Mouse (Mus musculus) yolk sac, embryonic 10.5 days (tissue): ENCODE measurements around the gene Brms1l.
A peak's percentile ranks its signal among the peaks of the same experiment; 100 is the strongest.
"Not testable (repeated sequence)": the region's sequence is repeated elsewhere in the genome, so short reads cannot be mapped to it uniquely, and the experiment has no call there.

Source experiments
- DNase-seq: peaks from one replicate; pipeline ENCODE4 v3.0.0-alpha.2; 2017; ENCODE audit warnings: low spot score

Gene Brms1l

DNA sequence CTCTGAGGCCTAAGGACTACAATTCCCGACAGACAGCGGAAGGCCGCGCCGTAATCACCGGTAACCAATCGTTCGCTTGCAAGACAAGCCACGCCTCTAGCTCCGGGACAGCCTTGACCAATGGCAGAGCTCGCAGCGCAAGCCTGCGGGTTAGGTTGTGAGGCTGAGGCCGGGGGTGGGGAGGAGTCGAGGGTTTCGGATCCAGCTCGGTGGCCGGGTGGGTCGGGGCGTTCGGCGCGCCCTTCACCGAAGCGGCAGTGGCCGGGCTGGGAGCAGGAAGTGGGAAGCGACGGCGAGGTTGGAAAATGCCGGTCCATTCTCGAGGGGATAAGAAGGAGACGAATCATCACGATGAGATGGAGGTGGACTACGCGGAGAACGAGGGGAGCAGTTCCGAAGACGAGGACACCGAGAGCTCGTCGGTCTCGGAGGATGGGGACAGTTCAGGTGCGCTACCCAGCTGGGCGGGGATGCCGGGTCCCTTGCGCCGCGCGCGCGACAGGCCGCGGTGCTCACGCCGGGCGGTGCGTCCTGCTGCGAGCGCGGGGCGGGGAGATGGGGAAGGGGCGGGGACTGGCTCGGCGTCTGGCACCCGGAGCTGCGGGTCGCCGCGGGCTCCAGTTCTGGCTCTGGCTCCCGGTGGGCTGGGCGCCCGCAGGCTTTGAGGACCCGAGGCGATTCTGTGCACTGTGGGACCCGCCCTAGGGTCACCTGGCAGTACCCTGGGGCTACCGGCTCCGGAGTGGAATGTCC, at the start of gene Brms1l:
Gene Brms1l (plus strand): TSS at position 126 of the 753 bp plus-strand sequence.
- DNase-seq, result peak; percentile 98

GRCm38 (mm10) chr12:55794485-55794884, 41.6 kb upstream of the Brms1l start:
- not testable (repeated sequence) for DNase-seq

- no peak for DNase-seq
Observed at GRCm38 (mm10) chr12:55797103-55797502, 39.0 kb upstream of the Brms1l start.

DNA sequence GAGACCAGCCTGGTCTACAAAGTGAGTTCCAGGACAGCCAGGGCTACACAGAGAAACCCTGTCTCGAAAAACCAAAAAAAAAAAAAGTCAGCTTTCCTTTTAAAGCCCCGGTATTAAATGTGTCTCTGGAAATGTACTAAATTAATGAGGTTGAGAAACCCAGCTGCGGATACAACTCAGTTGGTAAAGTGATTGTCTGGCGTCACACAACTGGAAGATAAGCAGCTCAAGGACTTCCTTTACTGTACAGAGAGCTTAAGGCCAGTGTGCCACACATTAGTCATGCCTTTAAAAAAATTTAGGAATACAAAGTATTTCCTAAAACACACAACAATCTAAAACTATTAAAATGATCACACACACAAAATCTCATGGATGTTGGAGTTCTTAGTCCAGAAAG, 37.4 kb upstream of the Brms1l start:
- DNase-seq, result no peak

DNA sequence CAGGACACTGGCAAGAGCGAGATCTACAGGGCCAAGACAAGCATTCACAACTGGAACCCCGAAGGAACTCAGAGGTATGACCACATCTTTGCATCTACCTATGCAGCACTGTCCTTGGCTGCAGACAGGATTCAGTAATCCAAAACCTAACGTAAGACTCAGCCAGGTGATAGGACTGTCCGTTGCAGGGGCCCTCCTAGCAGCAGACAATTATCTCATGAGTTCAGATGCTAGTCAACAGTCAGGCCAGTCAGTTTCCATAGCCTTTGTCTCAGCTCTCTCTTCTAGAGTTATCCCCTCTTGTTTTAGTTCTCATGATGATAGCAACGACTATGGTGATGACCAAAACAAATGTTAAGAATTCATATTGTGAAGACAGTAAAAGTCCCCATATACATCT, 36.0 kb upstream of the Brms1l start:
- DNase-seq, result no peak

DNA sequence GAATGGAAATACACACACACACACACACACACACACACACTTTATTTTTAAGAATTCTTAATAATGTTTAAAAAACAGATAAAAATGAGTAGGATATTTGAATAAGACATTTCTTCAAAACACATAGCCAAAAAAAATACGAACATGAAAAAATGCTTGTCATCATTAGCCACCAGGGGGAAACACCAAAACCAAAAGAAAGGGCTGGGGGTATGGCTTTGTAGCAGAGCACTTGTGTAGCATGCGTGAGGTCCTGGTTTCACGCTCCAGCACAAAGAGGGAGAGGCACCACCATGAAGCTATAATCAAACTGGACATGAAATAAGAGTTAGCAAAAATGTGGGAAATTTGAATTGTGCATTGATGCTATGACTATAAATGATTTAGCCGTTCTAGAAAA, 35.0 kb upstream of the Brms1l start:
- DNase-seq, result no peak

GRCm38 (mm10) chr12:55805035-55805434, 31.1 kb upstream of the Brms1l start:
- no peak for DNase-seq

- DNase-seq, result no peak
Observed at GRCm38 (mm10) chr12:55816488-55816887, 19.6 kb upstream of the Brms1l start.

GRCm38 (mm10) chr12:55820119-55820660, 15.9 kb upstream of the Brms1l start:
- no peak for DNase-seq

- DNase-seq, result peak; percentile 88
Observed at GRCm38 (mm10) chr12:55820661-55821314, 15.3 kb upstream of the Brms1l start, which contains the start of gene Ralgapa1. Gene Ralgapa1 (minus strand): TSS chr12:55821167.

- no peak for DNase-seq
Observed at GRCm38 (mm10) chr12:55824027-55824426, 12.1 kb upstream of the Brms1l start.

- no peak for DNase-seq
Observed at GRCm38 (mm10) chr12:55825537-55825936, 10.6 kb upstream of the Brms1l start.

DNA sequence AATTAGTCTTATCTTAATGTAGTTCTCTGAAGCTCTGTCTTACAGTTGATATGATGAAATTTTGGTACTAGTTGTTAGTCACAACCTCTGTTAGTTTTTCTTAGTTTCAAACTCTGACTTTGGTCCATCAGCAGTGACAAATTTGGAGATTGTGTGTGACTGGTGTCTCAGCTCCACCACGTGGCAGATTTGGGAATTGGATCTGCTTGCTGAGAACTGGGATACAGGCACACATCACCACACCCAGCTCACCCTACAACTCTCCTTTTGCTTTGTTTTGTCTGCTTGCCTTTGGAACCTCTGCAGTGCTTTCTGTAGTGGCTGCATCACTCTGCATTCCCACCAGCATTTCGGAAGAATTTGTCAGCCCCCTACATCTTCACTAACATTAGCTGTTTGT, 5.0 kb upstream of the Brms1l start:
- no peak for DNase-seq

DNA sequence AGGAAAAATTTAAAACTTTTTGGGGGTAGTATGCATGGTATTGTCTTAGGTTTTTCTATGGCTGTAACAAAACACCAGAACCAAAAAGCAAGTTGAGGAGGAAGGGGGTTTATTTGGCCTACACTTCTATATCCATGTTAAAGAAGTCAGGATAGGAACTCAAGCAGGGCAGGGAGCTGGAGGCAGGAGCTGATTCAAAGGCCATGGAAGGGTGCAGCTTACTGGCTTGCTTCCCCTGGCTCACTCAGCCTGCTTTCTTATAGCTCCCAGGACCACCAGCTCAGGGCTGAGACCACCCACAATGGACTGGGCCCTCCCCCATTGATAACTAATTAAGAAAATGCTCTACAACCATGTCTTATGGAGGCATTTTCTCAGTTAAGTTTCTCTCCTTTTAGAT, 3.2 kb upstream of the Brms1l start:
- no peak for DNase-seq

- DNase-seq, result no peak
Observed at GRCm38 (mm10) chr12:55833906-55834625, 2.1 kb upstream of the Brms1l start.

GRCm38 (mm10) chr12:55834891-55835290, 1.2 kb upstream of the Brms1l start:
- DNase-seq, result no peak

DNA sequence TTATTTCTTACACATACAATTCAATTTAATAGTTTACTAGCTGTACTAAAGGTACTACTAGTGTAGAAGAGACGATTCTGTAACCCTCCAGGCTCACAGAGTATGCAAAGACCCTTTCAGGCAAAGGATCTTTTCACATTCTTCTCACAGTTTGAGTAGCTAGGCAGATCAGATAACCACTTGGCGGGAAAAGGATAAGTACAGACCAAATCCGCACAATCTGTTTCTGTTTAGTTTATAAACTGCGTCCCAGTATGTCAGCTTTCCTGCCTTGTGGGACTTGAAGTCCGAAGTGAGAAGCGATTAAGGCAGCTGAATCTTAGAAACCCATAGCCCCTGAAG, 296 bp upstream of the Brms1l start:
- DNase-seq, result no peak

DNA sequence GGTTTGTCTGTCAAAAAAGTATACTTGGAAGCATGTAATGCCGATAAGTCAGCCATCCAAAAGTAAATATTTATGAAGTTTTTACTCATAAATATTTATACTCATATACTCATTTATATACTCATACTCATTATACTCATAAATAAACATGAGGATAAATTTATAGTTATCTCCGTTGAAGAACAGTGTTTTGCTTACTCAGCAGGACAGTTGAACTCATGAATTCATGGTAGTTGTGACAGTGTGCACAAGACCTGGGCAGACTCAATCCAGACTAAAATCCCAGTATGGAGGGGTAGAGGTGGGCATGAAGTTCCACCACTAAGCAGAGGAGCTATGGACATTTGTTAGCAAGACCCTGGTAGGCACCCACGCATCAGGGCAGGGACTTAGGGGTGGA, 1.4 kb downstream of the Brms1l start:
- DNase-seq, result no peak

DNA sequence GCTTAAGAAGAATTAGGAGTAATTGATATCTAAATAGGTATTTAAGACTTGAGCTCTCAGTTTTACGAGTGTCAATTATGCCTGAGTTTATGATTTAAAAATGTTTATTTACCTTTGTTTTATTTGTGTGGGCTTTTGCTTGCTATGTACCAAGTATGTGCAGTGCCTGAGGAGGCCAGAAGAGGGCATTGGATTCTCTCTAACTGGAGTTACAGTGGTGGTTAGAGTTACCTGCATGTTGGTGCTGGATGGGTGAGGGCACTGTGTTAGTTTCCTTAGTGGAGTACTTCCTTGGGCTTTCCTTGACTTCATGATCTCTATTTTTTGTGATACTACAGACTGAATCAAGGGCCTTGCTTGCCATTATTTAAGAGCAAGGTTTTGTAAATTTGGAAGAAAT, 10.6 kb downstream of the Brms1l start:
- no peak for DNase-seq

- DNase-seq, result no peak
Observed at GRCm38 (mm10) chr12:55847851-55848250, 11.7 kb downstream of the Brms1l start.

GRCm38 (mm10) chr12:55850650-55851049, 14.5 kb downstream of the Brms1l start:
- DNase-seq, result no peak

GRCm38 (mm10) chr12:55859409-55860349, 23.6 kb downstream of the Brms1l start:
- no peak for DNase-seq
